Comparison of ENCODE assay signal across 23 mouse cellular contexts in genomic region chr3:101912041-101912440, GRCm38 (mm10).
"Had no signal": no experiment of that assay in that cellular context is flagged by ENCODE, and none has a peak within 500 bp of the region (broad histone marks: within the 10 kb centered on the region; RNA-seq: fewer than 3 reads in every experiment).

No protein-coding gene starts in this region.

- H3K9ac ChIP-seq: kidney, embryonic 15.5 days; limb, embryonic 15.5 days; liver, embryonic 14.5 days; liver, postnatal 0 days; lung, embryonic 14.5 days; midbrain, embryonic 13.5 days; neural tube, embryonic 12.5 days; neural tube, embryonic 15.5 days had no signal

- DNase-seq: kidney, adult 8-10 months; kidney, postnatal 10 days; kidney, postnatal 36 days; layer of hippocampus, postnatal 36 days; liver, postnatal 0 days; lung, embryonic 14.5 days; right cerebral cortex, adult 18-20 months; right cerebral cortex, postnatal 14 days; right cerebral cortex, postnatal 4 days; thymus, adult 2 months; thymus, postnatal 14 days; thymus, postnatal 4 days had no signal

- ATAC-seq: liver, postnatal 0 days; lung, postnatal 0 days; midbrain, embryonic 13.5 days had no signal

- H3K4me3 ChIP-seq: kidney, embryonic 15.5 days; left cerebral cortex, adult 2 months; limb, embryonic 15.5 days; midbrain, embryonic 13.5 days; neural tube, embryonic 12.5 days; neural tube, embryonic 15.5 days had no signal

- H3K27ac ChIP-seq: kidney, embryonic 15.5 days; left cerebral cortex, adult 2 months; limb, embryonic 15.5 days; liver, embryonic 14.5 days; macrophage; midbrain, embryonic 13.5 days; neural tube, embryonic 12.5 days; neural tube, embryonic 15.5 days; stomach, postnatal 0 days had no signal

- H3K4me2 ChIP-seq: kidney, embryonic 15.5 days; limb, embryonic 15.5 days; liver, embryonic 11.5 days; lung, embryonic 14.5 days; midbrain, embryonic 13.5 days; neural tube, embryonic 12.5 days; neural tube, embryonic 15.5 days had no signal

- H3K36me3 ChIP-seq: kidney, embryonic 15.5 days had no signal

- H3K9me3 ChIP-seq: kidney, embryonic 15.5 days; limb, embryonic 15.5 days; midbrain, embryonic 13.5 days; neural tube, embryonic 12.5 days; neural tube, embryonic 15.5 days had no signal

- H3K27me3 ChIP-seq: kidney, embryonic 15.5 days; limb, embryonic 15.5 days; midbrain, embryonic 13.5 days; neural tube, embryonic 12.5 days; neural tube, embryonic 15.5 days had no signal

- H3K4me1 ChIP-seq: kidney, embryonic 15.5 days; limb, embryonic 15.5 days; midbrain, embryonic 13.5 days; neural tube, embryonic 12.5 days had no signal
